Mouse (Mus musculus): ENCODE measurements around the gene Rplp2. TPM values are rescaled to one million over a fixed set of nuclear protein-coding genes. Genes with fewer than 3 reads are reported as not detected.

Rplp2 gene
- 1,656 TPM for polyA plus RNA-seq (2014; fragmentation: Illumina TruSeq; extraction: RNeasy Lipid Tissue Mini Kit (QIAGEN cat#74804); ENCODE audit: insufficient read depth, low read depth, low replicate concordance)

GRCm38 (mm10) chr7:141447110-141447991 is at the start of gene Rplp2:
TSS of gene Rplp2 (plus strand) at chr7:141447370.

GRCm38 (mm10) chr7:141413809-141414584 is 33.2 kb upstream of the Rplp2 start, which contains the start of gene Gatd1:
TSS of gene Gatd1 (minus strand) at chr7:141414136.

DNA sequence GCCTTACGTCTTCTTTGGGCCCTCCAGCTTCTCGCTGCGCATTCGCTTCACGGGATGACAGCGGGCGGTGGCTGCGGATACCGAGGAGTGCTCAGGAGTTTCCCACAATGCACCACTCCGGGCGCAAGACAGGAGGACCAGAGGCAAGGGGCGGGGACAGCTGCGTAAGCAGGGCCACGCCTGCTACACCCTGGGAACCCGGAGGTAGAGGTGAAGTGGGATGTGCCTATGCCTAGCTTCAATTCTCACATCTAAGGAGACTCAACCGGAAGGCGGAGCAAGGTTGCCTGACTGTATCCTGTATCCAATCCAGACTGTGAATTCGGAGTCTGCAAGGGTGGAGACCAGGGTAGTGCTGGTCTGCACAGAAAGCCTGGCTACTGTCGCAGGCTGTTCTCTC is 17.9 kb upstream of the Rplp2 start, which contains the start of gene Cend1:
TSS of gene Cend1 (minus strand) at position 182 of the 400 bp plus-strand sequence.

GRCm38 (mm10) chr7:141437178-141438120 is 9.7 kb upstream of the Rplp2 start, which contains the start of gene Slc25a22:
TSS of gene Slc25a22 (minus strand) at chr7:141437892.

DNA sequence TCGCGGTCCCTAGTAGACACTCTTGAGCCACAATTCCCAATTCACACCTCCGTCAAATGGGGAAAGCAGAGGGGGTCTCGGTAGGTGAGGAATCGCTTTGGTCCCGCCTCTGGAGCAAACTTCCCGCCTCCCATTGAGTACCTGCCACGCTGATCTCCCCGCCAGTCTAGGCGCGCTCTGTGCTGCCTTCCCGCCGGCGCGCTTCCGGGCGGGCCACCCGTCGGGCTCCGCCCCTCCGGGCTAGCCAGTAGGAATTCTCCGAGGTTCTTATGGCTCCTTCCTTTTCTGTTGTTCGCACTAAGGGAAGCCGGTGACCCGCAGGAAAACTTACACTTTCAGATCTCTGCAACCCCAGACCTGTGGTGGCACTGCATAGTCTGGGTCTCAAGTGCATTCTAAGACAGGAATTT is 3.3 kb upstream of the Rplp2 start, which contains the start of gene Pidd1:
TSS of gene Pidd1 (minus strand) at position 198 of the 410 bp plus-strand sequence.

DNA sequence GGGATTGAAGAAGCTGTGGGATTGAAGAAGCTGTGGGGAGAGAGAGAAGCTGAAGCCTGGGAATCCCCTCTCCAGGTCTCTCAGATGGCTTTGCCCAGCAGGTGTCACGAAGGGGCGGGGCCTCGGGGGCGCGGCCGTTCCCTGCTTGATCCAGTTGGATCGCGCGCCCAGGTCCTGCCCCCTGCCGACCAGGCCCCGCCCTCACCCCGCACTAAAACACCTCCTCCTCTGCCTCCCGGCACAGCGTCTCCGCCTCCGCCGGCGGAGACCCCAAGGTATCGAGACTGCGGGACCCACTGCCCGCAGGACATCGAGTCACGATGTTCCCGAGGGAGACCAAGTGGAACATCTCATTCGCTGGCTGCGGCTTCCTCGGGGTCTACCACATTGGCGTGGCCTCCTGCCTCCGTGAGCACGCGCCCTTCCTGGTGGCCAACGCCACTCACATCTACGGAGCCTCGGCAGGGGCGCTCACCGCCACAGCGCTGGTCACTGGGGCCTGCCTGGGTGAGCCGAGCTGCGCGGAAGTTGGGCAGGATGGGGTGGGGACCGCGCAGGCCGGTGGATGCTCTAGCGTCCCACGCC is 7.9 kb downstream of the Rplp2 start, which contains the start of gene Pnpla2:
TSS of gene Pnpla2 (plus strand) at position 232 of the 585 bp plus-strand sequence.

GRCm38 (mm10) chr7:141460391-141461113 is 13.4 kb downstream of the Rplp2 start, which contains the start of gene Cracr2b:
TSS of gene Cracr2b (plus strand) at chr7:141461094.

GRCm38 (mm10) chr7:141467230-141468030 is 20.3 kb downstream of the Rplp2 start, which contains the start of gene Cd151:
TSS of gene Cd151 (plus strand) at chr7:141467392.

DNA sequence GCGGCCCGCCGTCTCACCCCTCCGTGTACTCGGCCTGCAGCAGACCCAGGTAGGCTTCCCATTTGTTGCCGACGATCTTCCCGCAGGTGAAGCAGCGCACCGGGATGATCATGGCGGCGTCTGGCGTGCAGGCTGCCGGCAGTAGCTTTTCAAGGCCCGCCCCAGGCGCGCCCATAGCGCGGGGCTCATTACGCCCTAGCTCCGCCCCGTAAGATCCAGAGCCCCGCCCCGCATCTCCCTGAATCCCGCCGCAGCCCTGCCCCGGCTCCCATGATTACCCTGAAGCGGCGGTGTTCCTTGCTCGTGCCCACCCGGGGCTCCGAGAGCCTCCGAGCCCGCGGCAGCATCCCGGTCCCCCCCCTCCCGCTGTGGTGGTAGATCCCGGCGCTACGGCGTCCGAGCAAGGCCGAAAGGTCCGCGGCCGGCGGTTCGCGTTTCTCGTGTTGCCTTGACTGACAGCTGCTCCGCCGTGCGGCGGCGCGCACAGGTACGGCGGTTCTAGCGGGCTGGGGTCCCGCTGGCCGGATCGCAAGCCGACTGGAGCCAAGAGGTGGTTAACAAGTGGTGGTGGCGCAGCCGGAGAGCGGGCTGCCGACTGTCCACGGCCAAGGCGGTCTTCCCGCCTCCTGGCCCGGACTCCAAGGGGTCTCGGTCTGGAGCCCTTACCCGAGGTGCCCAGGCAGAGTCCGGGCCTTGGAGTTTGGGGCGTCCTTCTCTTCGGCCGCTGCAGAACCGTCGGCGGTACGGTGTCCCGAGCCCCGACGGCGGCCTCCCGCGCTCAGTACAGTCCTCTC is 28.0 kb downstream of the Rplp2 start, which contains the start of the genes Polr2l and Tspan4:
TSS of gene Polr2l (minus strand) at position 122 of the 794 bp plus-strand sequence.
TSS of gene Tspan4 (plus strand) at position 230 of the 794 bp plus-strand sequence.

Other genes with a start within 250 kb of the Rplp2 start
- gene Lmntd2, start 233.3 kb upstream of the Rplp2 start, polyA plus RNA-seq (2014; fragmentation: Illumina TruSeq; extraction: RNeasy Lipid Tissue Mini Kit (QIAGEN cat#74804); ENCODE audit: insufficient read depth, low read depth, low replicate concordance) = 1.0 TPM
- gene Rassf7, start 231.5 kb upstream of the Rplp2 start, polyA plus RNA-seq (2014; fragmentation: Illumina TruSeq; extraction: RNeasy Lipid Tissue Mini Kit (QIAGEN cat#74804); ENCODE audit: insufficient read depth, low read depth, low replicate concordance) = 55.1 TPM
- 26.6 TPM for gene Phrf1, start 218.6 kb upstream of the Rplp2 start, polyA plus RNA-seq (2014; fragmentation: Illumina TruSeq; extraction: RNeasy Lipid Tissue Mini Kit (QIAGEN cat#74804); ENCODE audit: insufficient read depth, low read depth, low replicate concordance)
- gene Irf7, start 180.9 kb upstream of the Rplp2 start, polyA plus RNA-seq (2014; fragmentation: Illumina TruSeq; extraction: RNeasy Lipid Tissue Mini Kit (QIAGEN cat#74804); ENCODE audit: insufficient read depth, low read depth, low replicate concordance) = 21.8 TPM
- gene Cdhr5, start 170.6 kb upstream of the Rplp2 start, polyA plus RNA-seq (2014; fragmentation: Illumina TruSeq; extraction: RNeasy Lipid Tissue Mini Kit (QIAGEN cat#74804); ENCODE audit: insufficient read depth, low read depth, low replicate concordance) = 0.23 TPM
- not detected for gene Sct, start 168.2 kb upstream of the Rplp2 start, polyA plus RNA-seq (2014; fragmentation: Illumina TruSeq; extraction: RNeasy Lipid Tissue Mini Kit (QIAGEN cat#74804); ENCODE audit: insufficient read depth, low read depth, low replicate concordance)
- not detected for gene Drd4, start 155.4 kb upstream of the Rplp2 start, polyA plus RNA-seq (2014; fragmentation: Illumina TruSeq; extraction: RNeasy Lipid Tissue Mini Kit (QIAGEN cat#74804); ENCODE audit: insufficient read depth, low read depth, low replicate concordance)
- gene Deaf1, start 119.7 kb upstream of the Rplp2 start, polyA plus RNA-seq (2014; fragmentation: Illumina TruSeq; extraction: RNeasy Lipid Tissue Mini Kit (QIAGEN cat#74804); ENCODE audit: insufficient read depth, low read depth, low replicate concordance) = 20.4 TPM
- 25.4 TPM for gene Tmem80, start 119.6 kb upstream of the Rplp2 start, polyA plus RNA-seq (2014; fragmentation: Illumina TruSeq; extraction: RNeasy Lipid Tissue Mini Kit (QIAGEN cat#74804); ENCODE audit: insufficient read depth, low read depth, low replicate concordance)
- gene Eps8l2, start 108.5 kb upstream of the Rplp2 start, polyA plus RNA-seq (2014; fragmentation: Illumina TruSeq; extraction: RNeasy Lipid Tissue Mini Kit (QIAGEN cat#74804); ENCODE audit: insufficient read depth, low read depth, low replicate concordance) = 30.4 TPM
- gene Taldo1, start 55.2 kb upstream of the Rplp2 start, polyA plus RNA-seq (2014; fragmentation: Illumina TruSeq; extraction: RNeasy Lipid Tissue Mini Kit (QIAGEN cat#74804); ENCODE audit: insufficient read depth, low read depth, low replicate concordance) = 203 TPM
- 24.6 TPM for gene Gatd1, start 33.2 kb upstream of the Rplp2 start, polyA plus RNA-seq (2014; fragmentation: Illumina TruSeq; extraction: RNeasy Lipid Tissue Mini Kit (QIAGEN cat#74804); ENCODE audit: insufficient read depth, low read depth, low replicate concordance)
- gene Cend1, start 17.9 kb upstream of the Rplp2 start, polyA plus RNA-seq (2014; fragmentation: Illumina TruSeq; extraction: RNeasy Lipid Tissue Mini Kit (QIAGEN cat#74804); ENCODE audit: insufficient read depth, low read depth, low replicate concordance) = 0.50 TPM
- 12.9 TPM for gene Slc25a22, start 9.5 kb upstream of the Rplp2 start, polyA plus RNA-seq (2014; fragmentation: Illumina TruSeq; extraction: RNeasy Lipid Tissue Mini Kit (QIAGEN cat#74804); ENCODE audit: insufficient read depth, low read depth, low replicate concordance)
- gene Pidd1, start 3.3 kb upstream of the Rplp2 start, polyA plus RNA-seq (2014; fragmentation: Illumina TruSeq; extraction: RNeasy Lipid Tissue Mini Kit (QIAGEN cat#74804); ENCODE audit: insufficient read depth, low read depth, low replicate concordance) = 0.81 TPM
- gene Pnpla2, start 7.8 kb downstream of the Rplp2 start, polyA plus RNA-seq (2014; fragmentation: Illumina TruSeq; extraction: RNeasy Lipid Tissue Mini Kit (QIAGEN cat#74804); ENCODE audit: insufficient read depth, low read depth, low replicate concordance) = 109 TPM
- 126 TPM for gene Cracr2b, start 13.7 kb downstream of the Rplp2 start, polyA plus RNA-seq (2014; fragmentation: Illumina TruSeq; extraction: RNeasy Lipid Tissue Mini Kit (QIAGEN cat#74804); ENCODE audit: insufficient read depth, low read depth, low replicate concordance)
- 213 TPM for gene Cd151, start 20.0 kb downstream of the Rplp2 start, polyA plus RNA-seq (2014; fragmentation: Illumina TruSeq; extraction: RNeasy Lipid Tissue Mini Kit (QIAGEN cat#74804); ENCODE audit: insufficient read depth, low read depth, low replicate concordance)
- 44.0 TPM for gene Polr2l, start 27.8 kb downstream of the Rplp2 start, polyA plus RNA-seq (2014; fragmentation: Illumina TruSeq; extraction: RNeasy Lipid Tissue Mini Kit (QIAGEN cat#74804); ENCODE audit: insufficient read depth, low read depth, low replicate concordance)
- gene Tspan4, start 27.9 kb downstream of the Rplp2 start, polyA plus RNA-seq (2014; fragmentation: Illumina TruSeq; extraction: RNeasy Lipid Tissue Mini Kit (QIAGEN cat#74804); ENCODE audit: insufficient read depth, low read depth, low replicate concordance) = 42.4 TPM
- 17.6 TPM for gene Chid1, start 92.5 kb downstream of the Rplp2 start, polyA plus RNA-seq (2014; fragmentation: Illumina TruSeq; extraction: RNeasy Lipid Tissue Mini Kit (QIAGEN cat#74804); ENCODE audit: insufficient read depth, low read depth, low replicate concordance)
- gene Ap2a2, start 114.8 kb downstream of the Rplp2 start, polyA plus RNA-seq (2014; fragmentation: Illumina TruSeq; extraction: RNeasy Lipid Tissue Mini Kit (QIAGEN cat#74804); ENCODE audit: insufficient read depth, low read depth, low replicate concordance) = 28.1 TPM
- gene Muc6, start 207.9 kb downstream of the Rplp2 start, polyA plus RNA-seq (2014; fragmentation: Illumina TruSeq; extraction: RNeasy Lipid Tissue Mini Kit (QIAGEN cat#74804); ENCODE audit: insufficient read depth, low read depth, low replicate concordance) = not detected
- 0.23 TPM for gene Muc2, start 243.0 kb downstream of the Rplp2 start, polyA plus RNA-seq (2014; fragmentation: Illumina TruSeq; extraction: RNeasy Lipid Tissue Mini Kit (QIAGEN cat#74804); ENCODE audit: insufficient read depth, low read depth, low replicate concordance)

Measured in lung, adult 10 weeks (tissue).